Mouse (Mus musculus) forebrain, embryonic 11.5 days (tissue): ENCODE measurements around the gene Ttc12. TPM values are rescaled to one million over a fixed set of nuclear protein-coding genes. Genes with fewer than 3 reads are reported as not detected.
A peak's percentile ranks its signal among the peaks of the same experiment; 100 is the strongest.

Experiments used
- ATAC-seq: fragments of 200-750 bp; cut with Nextera tagmentation; replicated peaks from 2 replicates; pipeline ENCODE4 v1.8.0; 2017; ENCODE audit warnings: moderate TSS enrichment; ENCODE audit not compliant: low FRiP score
- DNase-seq: peaks from one replicate; pipeline ENCODE4 v3.0.0-alpha.2; 2017; ENCODE audit warnings: low spot score
- H3K27ac ChIP-seq: fragments of 300-500 bp; sonication (generic); 2 replicates; pipeline ENCODE4 v1.5.1; 2014; ENCODE audit warnings: low read depth, low read length
- H3K27me3 ChIP-seq: fragments of 300-500 bp; sonication (generic); 2 replicates; pipeline ENCODE4 v1.6.1; 2014; ENCODE audit warnings: mild to moderate bottlenecking, low read length, mixed read lengths; ENCODE audit not compliant: control insufficient read depth, insufficient read depth
- H3K36me3 ChIP-seq: fragments of 300-500 bp; sonication (generic); 2 replicates; pipeline ENCODE4 v1.6.1; 2014; ENCODE audit warnings: mild to moderate bottlenecking, low read length, moderate library complexity, mixed read lengths; ENCODE audit not compliant: control insufficient read depth, insufficient read depth
- H3K4me1 ChIP-seq: fragments of 300-500 bp; sonication (generic); replicated peaks from 2 replicates; pipeline ENCODE4 v1.6.1; 2014; ENCODE audit warnings: low read length, mixed read lengths; ENCODE audit not compliant: control insufficient read depth, insufficient read depth
- H3K4me2 ChIP-seq: fragments of 300-500 bp; sonication (generic); 2 replicates; pipeline ENCODE4 v1.6.1; 2014; ENCODE audit warnings: low read depth, mild to moderate bottlenecking, low read length, moderate library complexity, mixed read lengths; ENCODE audit not compliant: severe bottlenecking
- H3K4me3 ChIP-seq: fragments of 300-500 bp; sonication (generic); 2 replicates; pipeline ENCODE4 v1.5.1; 2014; ENCODE audit warnings: low read depth, low read length
- H3K9ac ChIP-seq: fragments of 300-500 bp; sonication (generic); 2 replicates; pipeline ENCODE4 v1.6.1; 2014; ENCODE audit warnings: low read length
- H3K9me3 ChIP-seq: fragments of 300-500 bp; sonication (generic); 2 replicates; pipeline ENCODE4 v1.6.1; 2016; ENCODE audit warnings: low read length, mixed read lengths; ENCODE audit not compliant: control insufficient read depth
- WGBS: fragments of 180-500 bp; shearing (Covaris S2); extraction: QIAGEN DNeasy Blood & Tissue Kit; methylation state at CpG from one replicate; pipeline ENCODE4 v1.1.7; 2014; 5-methylcytosine and 5-hydroxymethylcytosine counted together
- polyA plus RNA-seq: library from polyadenylated mRNA; unstranded; fragments of >200 nt; fragmentation: Nextera tagmentation; extraction: Ambion mirVana; gene quantifications from 2 replicates; pipeline ENCODE4 v1.2.1, GENCODE M21; 2014

Ttc12 gene
- polyA plus RNA-seq, 1 experiment from 2014 or later = 1.9 TPM

- Histone ChIP-seq H3K4me1 (peaks cover 2% of the 10 kb centered on the region; the same call in 1 of the 2 replicates), H3K4me3 (no peak overlapping the region), H3K36me3 (no peaks in the 10 kb centered on the region), H3K27ac (no peak overlapping the region), H3K4me2 (no peak overlapping the region), H3K9ac (no peak overlapping the region), H3K9me3 (no peaks in the 10 kb centered on the region), H3K27me3 (no peaks in the 10 kb centered on the region)
- DNase-seq = peak; percentile 71
- 60% methylated on average over 10 of the region's 10 CpGs for WGBS
- no peak for ATAC-seq
Observed at GRCm38 (mm10) chr9:49528943-49529342, 42.9 kb upstream of the Ttc12 start.

DNA sequence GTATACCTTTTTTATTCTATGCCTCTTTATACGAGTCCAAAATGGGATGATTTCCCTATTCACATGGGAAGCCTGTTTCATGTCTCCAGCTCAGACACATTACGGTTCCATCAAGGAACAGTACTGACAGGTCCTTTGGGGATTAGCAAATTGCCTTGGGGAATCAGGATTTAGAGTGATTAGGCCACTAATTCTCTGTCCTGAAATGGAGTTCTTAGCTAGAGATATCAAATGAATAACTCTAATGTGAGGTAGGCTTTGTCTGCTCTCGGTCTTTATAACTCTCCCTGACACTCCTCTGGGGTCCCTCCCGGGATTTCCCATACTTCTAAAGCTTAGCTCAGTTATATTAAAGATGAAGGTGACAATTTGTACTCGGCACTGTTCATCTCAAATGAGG, 42.0 kb upstream of the Ttc12 start:
- H3K9me3 ChIP-seq = no peaks in the 10 kb centered on the region
- H3K27me3 ChIP-seq = no peaks in the 10 kb centered on the region
- H3K4me3 ChIP-seq = no peak overlapping the region
- H3K4me2 ChIP-seq = no peak overlapping the region
- no peaks in the 10 kb centered on the region for H3K36me3 ChIP-seq
- DNase-seq (no peak), ATAC-seq (no peak)
- H3K4me1 ChIP-seq = no peaks in the 10 kb centered on the region
- no peak overlapping the region for H3K27ac ChIP-seq
- H3K9ac ChIP-seq = no peak overlapping the region
- WGBS = 55% methylated on average over 5 of the region's 5 CpGs

DNA sequence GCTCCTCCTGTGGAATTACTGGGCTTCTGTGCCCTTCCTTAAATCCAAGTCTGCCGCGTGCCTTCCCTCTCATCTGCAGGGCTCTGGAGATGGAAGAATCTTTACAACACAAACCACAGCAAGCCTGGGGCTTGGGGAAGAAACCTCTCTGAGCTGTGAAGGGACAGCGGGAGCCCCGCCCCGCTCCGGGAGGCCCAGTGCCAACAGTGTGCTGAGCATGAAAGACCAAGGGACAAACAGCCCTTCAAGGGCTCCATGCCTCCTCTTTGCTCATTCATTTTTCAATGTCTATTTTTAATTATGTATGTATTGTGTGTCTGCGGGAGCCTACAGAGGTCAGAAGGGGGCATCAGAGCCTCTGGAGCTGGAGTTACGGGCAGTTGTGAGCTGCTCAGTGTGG, 41.3 kb upstream of the Ttc12 start:
- ATAC-seq (no peak), DNase-seq (no peak)
- Histone ChIP-seq H3K4me2 (no peak overlapping the region), H3K36me3 (no peaks in the 10 kb centered on the region), H3K4me3 (no peak overlapping the region), H3K9me3 (no peaks in the 10 kb centered on the region), H3K9ac (no peak overlapping the region), H3K27me3 (no peaks in the 10 kb centered on the region), H3K4me1 (no peaks in the 10 kb centered on the region), H3K27ac (no peak overlapping the region)
- 72% methylated on average over 8 of the region's 8 CpGs for WGBS

DNA sequence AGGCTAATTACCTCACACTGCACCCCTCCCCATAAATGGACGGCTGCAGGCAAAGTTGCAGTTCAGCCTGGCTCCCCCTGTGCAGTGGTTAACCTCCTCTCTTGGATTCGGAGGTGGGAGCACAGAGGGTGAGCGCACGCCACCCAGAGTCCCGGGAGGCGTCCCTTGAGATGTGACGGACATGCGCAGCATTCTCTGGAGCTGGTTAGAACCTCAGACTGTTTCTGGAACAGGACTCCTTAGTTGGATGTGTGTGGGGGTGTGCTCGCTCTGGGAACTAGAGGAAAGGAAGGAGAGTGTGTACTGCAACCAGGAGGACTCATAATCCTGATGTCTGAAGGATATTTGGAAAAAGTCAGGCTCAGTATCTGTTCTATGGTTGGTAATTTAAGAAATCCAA, 38.7 kb upstream of the Ttc12 start:
- no peaks in the 10 kb centered on the region for H3K4me1 ChIP-seq
- ATAC-seq (no peak), DNase-seq (no peak)
- no peaks in the 10 kb centered on the region for H3K36me3 ChIP-seq
- no peak overlapping the region for H3K9ac ChIP-seq
- no peaks in the 10 kb centered on the region for H3K27me3 ChIP-seq
- no peaks in the 10 kb centered on the region for H3K9me3 ChIP-seq
- no peak overlapping the region for H3K27ac ChIP-seq
- no peak overlapping the region for H3K4me2 ChIP-seq
- 72% methylated on average over 9 of the region's 9 CpGs for WGBS
- H3K4me3 ChIP-seq = no peak overlapping the region

DNA sequence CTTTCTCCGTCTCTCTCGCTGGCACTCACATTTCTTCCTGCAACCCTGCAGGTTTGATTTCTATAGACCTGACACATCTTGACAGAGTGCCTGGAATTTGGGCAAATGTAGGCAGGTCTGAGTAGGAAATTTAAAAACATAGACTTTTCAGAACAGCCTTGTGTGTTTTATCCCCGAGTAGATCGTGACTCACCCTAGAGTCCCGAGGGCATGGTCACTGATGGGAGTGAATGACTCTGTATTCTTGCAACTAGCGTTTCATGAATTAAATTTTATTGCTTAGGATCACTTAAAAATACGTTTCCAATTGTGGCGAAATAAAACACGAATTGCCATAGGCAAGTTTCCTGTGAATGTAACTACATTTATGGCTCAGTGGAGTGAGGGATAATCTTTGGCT, 37.9 kb upstream of the Ttc12 start:
- Histone ChIP-seq H3K27me3 (no peaks in the 10 kb centered on the region), H3K9ac (no peak overlapping the region), H3K4me2 (no peak overlapping the region), H3K4me1 (no peaks in the 10 kb centered on the region), H3K4me3 (no peak overlapping the region), H3K27ac (no peak overlapping the region), H3K36me3 (no peaks in the 10 kb centered on the region), H3K9me3 (no peaks in the 10 kb centered on the region)
- no peak for ATAC-seq
- 91% methylated on average over 9 of the region's 9 CpGs for WGBS
- no peak for DNase-seq

DNA sequence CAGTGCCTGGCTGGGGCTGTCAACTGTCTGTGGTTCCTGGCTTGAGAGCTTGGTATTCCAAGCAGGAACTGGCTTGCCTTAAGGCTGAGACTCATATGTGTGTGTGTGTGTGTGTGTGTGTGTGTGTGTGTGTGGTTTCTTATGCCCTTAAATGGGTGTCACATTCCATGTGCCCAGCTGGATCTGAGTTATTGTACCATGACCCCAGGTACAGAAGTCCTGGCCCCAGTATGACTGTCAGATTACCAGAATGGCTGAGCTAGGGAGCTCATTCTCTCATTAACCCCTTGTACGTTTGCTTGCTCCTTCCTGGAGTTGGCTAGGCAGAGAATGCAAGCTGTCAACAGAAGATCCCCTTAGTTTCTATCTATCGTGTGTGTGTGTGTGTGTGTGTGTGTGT, 28.3 kb upstream of the Ttc12 start:
- H3K27me3 ChIP-seq = no peaks in the 10 kb centered on the region
- H3K4me3 ChIP-seq = no peak overlapping the region
- no peaks in the 10 kb centered on the region for H3K4me1 ChIP-seq
- DNase-seq (no peak), ATAC-seq (no peak)
- no peaks in the 10 kb centered on the region for H3K9me3 ChIP-seq
- no peak overlapping the region for H3K9ac ChIP-seq
- 74% methylated on average over 2 of the region's 2 CpGs for WGBS
- H3K4me2 ChIP-seq = no peak overlapping the region
- no peaks in the 10 kb centered on the region; the same call in 1 of the 2 replicates for H3K36me3 ChIP-seq
- H3K27ac ChIP-seq = no peak overlapping the region

DNA sequence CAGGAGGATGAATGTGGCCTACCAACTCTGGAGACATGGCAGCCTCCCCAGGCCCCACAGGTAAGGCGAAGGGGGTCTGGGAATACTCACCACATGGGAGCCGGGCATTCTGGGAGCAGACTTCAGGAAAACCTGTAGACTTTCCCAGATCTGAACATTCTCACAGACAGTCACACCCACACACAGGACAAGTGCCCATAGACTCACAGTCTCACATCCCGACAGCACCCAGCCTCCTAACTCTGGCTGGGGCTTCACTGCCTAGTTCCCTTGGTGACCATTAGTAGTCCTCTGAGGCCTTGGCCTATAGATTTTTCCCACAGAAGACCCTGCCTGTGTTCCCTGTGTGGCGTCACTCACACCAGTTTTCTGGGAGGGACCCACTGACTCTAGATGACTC, 24.6 kb upstream of the Ttc12 start:
- 94% methylated on average over 4 of the region's 4 CpGs for WGBS
- Histone ChIP-seq H3K9me3 (no peaks in the 10 kb centered on the region), H3K27me3 (no peaks in the 10 kb centered on the region), H3K4me1 (no peaks in the 10 kb centered on the region), H3K9ac (no peak overlapping the region), H3K4me3 (no peak overlapping the region), H3K4me2 (no peak overlapping the region), H3K36me3 (no peaks in the 10 kb centered on the region; the same call in none of the 2 replicates), H3K27ac (no peak overlapping the region)
- ATAC-seq (no peak), DNase-seq (no peak)

GRCm38 (mm10) chr9:49509628-49510027, 23.6 kb upstream of the Ttc12 start:
- H3K4me2 ChIP-seq = no peak overlapping the region
- WGBS = 97% methylated on average over 8 of the region's 8 CpGs
- no peaks in the 10 kb centered on the region for H3K27me3 ChIP-seq
- no peak overlapping the region for H3K27ac ChIP-seq
- no peak overlapping the region for H3K9ac ChIP-seq
- ATAC-seq (no peak), DNase-seq (no peak)
- no peaks in the 10 kb centered on the region; the same call in none of the 2 replicates for H3K36me3 ChIP-seq
- H3K4me1 ChIP-seq = no peaks in the 10 kb centered on the region
- H3K4me3 ChIP-seq = no peak overlapping the region
- no peaks in the 10 kb centered on the region for H3K9me3 ChIP-seq

DNA sequence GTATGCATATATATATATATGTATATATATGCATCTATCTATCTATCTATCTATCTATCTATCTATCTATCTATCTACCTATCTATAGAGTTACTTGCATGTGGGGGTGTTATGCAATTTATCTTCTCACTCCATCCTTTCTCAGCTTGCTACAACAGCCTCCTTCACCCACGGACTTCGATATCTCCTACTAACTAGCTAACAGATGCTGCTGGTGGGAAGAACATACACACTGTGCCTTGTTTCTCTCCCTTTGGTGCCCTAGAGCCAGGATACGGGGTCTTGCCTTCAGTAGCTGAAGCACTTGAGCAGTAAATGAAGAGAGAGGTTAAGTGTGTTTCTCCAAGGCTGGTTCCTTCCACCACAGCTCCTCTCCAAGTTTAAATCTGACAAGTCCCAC, 23.1 kb upstream of the Ttc12 start:
- Histone ChIP-seq H3K36me3 (no peaks in the 10 kb centered on the region; the same call in none of the 2 replicates), H3K27ac (no peak overlapping the region), H3K9me3 (no peaks in the 10 kb centered on the region), H3K9ac (no peak overlapping the region), H3K4me2 (no peak overlapping the region), H3K27me3 (no peaks in the 10 kb centered on the region), H3K4me3 (no peak overlapping the region), H3K4me1 (no peaks in the 10 kb centered on the region)
- DNase-seq (no peak), ATAC-seq (no peak)
- WGBS = 89% methylated on average over 3 of the region's 3 CpGs
